Mouse (Mus musculus) left cerebral cortex, adult 6 months (tissue): ENCODE data around the gene Pamr1. TPM values are rescaled to one million over a fixed set of nuclear protein-coding genes. Genes with fewer than 3 reads are reported as not detected.

Experiments
- long read RNA-seq, 2 experiments: library from polyadenylated mRNA; unstranded; transcript quantifications; one replicate each; pipeline ENCODE4 v2.0.0; 2019 to 2020
- polyA plus RNA-seq: library from polyadenylated mRNA; unstranded; fragments of <200 nt; fragmentation: Nextera tagmentation; gene quantifications from 2 replicates; pipeline ENCODE4 v1.2.3, GENCODE M21; 2021

Gene Pamr1
- 28.6 and 36.9 TPM in 2 replicates for polyA plus RNA-seq
- long read RNA-seq, experiment 1, transcript Pamr1-201 (11 exons, 2,864 nt) = major isoform, 120 of 167 reads
- long read RNA-seq, experiment 1, partial matches to known transcripts = 16 of 167 reads
- long read RNA-seq, experiment 1, other reads (novel, unspliced or antisense) = 31 of 167 reads
- long read RNA-seq, experiment 2, transcript Pamr1-201 (11 exons, 2,864 nt) = major isoform, 23 of 40 reads
- long read RNA-seq, experiment 2, partial matches to known transcripts = 14 of 40 reads
- long read RNA-seq, experiment 2, other reads (novel, unspliced or antisense) = 2 of 40 reads

DNA sequence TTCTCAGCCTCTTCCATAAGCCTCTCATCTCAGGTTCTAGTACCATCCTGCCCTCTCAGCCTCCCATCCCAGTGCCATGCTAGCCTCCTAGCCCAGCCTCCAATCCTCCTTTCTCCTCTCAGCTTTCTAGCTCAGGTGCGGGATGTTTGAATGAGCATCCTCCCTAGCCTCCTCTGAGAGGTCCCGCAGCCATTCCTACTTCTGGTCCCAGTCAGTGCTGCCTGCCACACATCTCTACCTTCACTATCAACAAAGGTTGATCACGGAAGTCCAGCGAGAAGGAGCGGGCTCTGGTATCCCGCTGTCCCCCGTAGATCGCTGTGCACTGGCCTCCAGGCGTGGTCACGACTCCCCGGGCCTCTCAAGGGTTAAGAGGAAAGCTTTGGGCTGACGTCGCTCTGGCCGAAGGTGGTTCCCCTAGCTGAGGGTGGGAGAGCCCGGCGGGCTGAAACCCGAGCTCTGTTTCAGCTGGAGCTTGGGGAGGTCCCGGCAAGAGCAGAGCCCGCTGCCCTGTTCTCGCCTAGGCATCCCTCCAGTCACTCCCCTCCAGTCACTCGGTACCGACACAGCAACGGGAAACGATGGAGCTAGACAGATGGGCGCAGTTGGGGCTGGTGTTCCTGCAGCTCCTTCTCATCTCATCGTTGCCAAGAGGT, at the start of gene Pamr1:
TSS of gene Pamr1 (plus strand) at position 402 of the 656 bp plus-strand sequence.

DNA sequence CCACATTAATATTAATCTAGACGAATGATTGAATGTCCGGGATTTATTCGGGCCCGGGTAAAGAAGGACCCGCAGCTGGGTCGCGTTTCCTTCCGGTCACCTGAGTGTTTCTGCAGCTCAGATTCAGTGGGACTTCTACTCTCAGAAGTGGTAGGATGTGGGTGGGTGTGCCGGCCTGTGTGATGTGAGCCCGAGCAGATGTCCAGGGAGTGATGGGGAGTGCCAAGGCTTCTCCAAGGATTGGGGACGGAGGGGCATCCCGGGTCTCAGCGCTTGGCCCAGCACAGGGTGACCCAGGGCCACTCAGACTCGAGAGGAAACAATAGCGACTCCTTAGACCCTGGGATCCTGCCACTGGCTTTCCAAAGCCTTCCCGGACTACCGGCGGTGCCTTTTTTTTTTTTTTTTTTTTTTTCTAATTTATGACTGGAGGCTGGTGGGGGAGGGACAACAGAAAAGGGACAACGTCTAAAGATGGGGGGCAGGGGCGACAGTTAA, 108.4 kb downstream of the Pamr1 start, which contains the start of gene Slc1a2:
TSS of gene Slc1a2 (plus strand) at position 497 of the 498 bp plus-strand sequence.

Other genes with a start within 250 kb of the Pamr1 start
- gene Trim44, start 142.2 kb upstream of the Pamr1 start, polyA plus RNA-seq = 19.0 and 28.2 TPM in 2 replicates
- gene Fjx1, start 97.5 kb upstream of the Pamr1 start, polyA plus RNA-seq = 11.2 and 51.3 TPM in 2 replicates
- gene Slc1a2, start 108.6 kb downstream of the Pamr1 start, polyA plus RNA-seq = 207 and 230 TPM in 2 replicates